Mouse (Mus musculus): ENCODE measurements around the gene Pycr2.

DNA sequence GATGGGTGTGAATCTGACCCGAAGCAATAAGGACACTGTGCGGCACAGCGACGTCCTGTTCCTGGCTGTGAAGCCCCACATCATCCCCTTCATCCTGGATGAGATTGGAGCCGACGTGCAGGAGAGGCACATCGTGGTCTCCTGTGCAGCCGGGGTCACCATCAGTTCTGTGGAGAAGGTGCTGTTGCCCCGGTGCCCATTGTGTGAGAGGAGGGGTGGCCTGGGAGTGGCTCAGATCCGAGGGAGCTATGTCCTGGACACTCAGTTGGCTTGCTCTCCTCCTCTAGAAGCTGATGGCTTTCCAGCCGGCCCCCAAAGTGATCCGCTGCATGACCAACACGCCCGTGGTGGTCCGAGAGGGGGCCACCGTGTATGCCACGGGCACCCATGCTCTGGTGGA lies 1.8 kb downstream of the Pycr2 start:
- TF ChIP-seq CTCF (conservative IDR thresholded peaks at IDR 0.05; ENCODE audit: insufficient read depth, insufficient read length, low read depth, low read length) (no peak), POLR2A (IDR thresholded peaks at IDR 0.05; ENCODE audit: low read depth, low read length) (no peak)

Data from kidney, adult 2 months (tissue).